Mouse (Mus musculus): ENCODE results near the gene Tuft1. TPM values are rescaled to one million over a fixed set of nuclear protein-coding genes. Genes with fewer than 3 reads are reported as not detected.

The Tuft1 gene
- total RNA-seq (2023): 2.1 TPM

GRCm38 (mm10) chr3:94658740-94659095, at the start of gene Tuft1:
Gene Tuft1 (minus strand): TSS chr3:94658872.

DNA sequence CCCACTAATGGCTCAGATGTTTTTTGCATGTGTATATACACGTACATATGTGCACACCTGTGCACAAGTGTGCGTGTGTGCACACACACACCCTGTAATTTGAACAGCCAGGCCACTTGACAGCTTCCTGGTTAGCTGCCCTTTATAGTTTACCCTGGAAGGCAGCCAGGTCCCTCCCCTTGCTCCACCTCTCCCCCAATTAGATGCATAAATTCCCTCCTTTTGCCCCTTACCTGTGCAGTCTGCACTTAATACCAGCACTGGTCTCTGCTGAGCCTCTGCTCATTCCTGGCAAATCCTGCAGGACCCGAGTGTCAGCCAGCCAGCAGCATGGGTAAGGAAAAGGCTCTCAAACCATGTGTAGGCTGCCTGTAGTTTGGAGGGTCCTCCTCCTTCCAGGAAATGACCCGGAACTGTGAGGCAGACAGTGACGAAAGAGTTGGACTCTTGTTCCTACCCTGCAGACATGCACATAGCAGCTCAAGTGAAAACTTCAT, 34.7 kb upstream of the Tuft1 start, which contains the start of gene Selenbp2:
Selenbp2 (plus strand) TSS at position 228 of the 497 bp plus-strand sequence.

GRCm38 (mm10) chr3:94642495-94643162, 16.0 kb downstream of the Tuft1 start, which contains the start of gene Gm10972:
Gene Gm10972 (plus strand): TSS chr3:94643112.

GRCm38 (mm10) chr3:94582456-94582891, 76.2 kb downstream of the Tuft1 start, which contains the start of gene Snx27:
Gene Snx27 (minus strand): TSS chr3:94582716.

Other genes starting within 250 kb of the Tuft1 start
- 11.0 TPM for gene Tdrkh, start 245.6 kb downstream of the Tuft1 start, total RNA-seq (2023)
- gene Mrpl9, start 215.6 kb downstream of the Tuft1 start, total RNA-seq (2023): 55.2 TPM
- not detected for gene Oaz3, start 215.0 kb downstream of the Tuft1 start, total RNA-seq (2023)
- not detected for gene Celf3, start 180.6 kb downstream of the Tuft1 start, total RNA-seq (2023)
- 2.8 TPM for gene Riiad1, start 178.5 kb downstream of the Tuft1 start, total RNA-seq (2023)
- 28.0 TPM for gene Snx27, start 76.2 kb downstream of the Tuft1 start, total RNA-seq (2023)
- gene Gm10972, start 15.8 kb downstream of the Tuft1 start, total RNA-seq (2023): not detected
- not detected for gene Selenbp2, start 34.7 kb upstream of the Tuft1 start, total RNA-seq (2023)
- gene Cgn, start 127.6 kb upstream of the Tuft1 start, total RNA-seq (2023): 1.4 TPM
- gene Pogz, start 178.7 kb upstream of the Tuft1 start, total RNA-seq (2023): 74.0 TPM
- 195 TPM for gene Psmb4, start 228.1 kb upstream of the Tuft1 start, total RNA-seq (2023)